Mouse (Mus musculus): Measurements from ENCODE around the gene Cox4i1.

DNA sequence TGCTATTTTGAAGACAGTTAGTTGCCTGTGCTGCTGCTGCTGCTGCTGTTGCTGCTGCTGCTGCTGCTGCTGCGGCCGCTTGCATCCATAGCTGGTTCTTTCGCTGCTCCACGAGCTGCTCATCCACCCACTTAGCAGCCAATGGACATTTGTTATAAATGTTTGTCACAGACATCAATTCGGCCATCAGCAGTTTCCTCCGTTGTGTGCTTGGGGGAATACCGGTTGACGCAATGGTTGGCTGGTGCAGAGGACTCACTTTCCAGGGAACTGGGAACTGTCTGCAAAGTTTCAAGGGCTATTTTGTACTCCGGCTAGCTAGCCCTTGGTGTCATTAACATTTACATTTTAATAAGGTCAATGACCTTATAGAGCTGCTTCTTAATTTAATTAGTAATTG is 36.2 kb downstream of the Cox4i1 start:
- TF ChIP-seq CTCF (IDR thresholded peaks at IDR 0.05; ENCODE audit: low read depth, low read length) (no peak), POLR2A (IDR thresholded peaks at IDR 0.05; ENCODE audit: extremely low read depth, insufficient read depth, low read length) (no peak)
